Mouse (Mus musculus): ENCODE data around the gene T. TPM values are rescaled to one million over a fixed set of nuclear protein-coding genes. Genes with fewer than 3 reads are reported as not detected.
"Not testable (repeated sequence)": the region's sequence is repeated elsewhere in the genome, so short reads cannot be mapped to it uniquely, and the experiment has no call there.

T gene
- polyA plus RNA-seq (2012; ENCODE audit: insufficient read depth, insufficient read length, missing spikeins): not detected in 2 replicates

DNA sequence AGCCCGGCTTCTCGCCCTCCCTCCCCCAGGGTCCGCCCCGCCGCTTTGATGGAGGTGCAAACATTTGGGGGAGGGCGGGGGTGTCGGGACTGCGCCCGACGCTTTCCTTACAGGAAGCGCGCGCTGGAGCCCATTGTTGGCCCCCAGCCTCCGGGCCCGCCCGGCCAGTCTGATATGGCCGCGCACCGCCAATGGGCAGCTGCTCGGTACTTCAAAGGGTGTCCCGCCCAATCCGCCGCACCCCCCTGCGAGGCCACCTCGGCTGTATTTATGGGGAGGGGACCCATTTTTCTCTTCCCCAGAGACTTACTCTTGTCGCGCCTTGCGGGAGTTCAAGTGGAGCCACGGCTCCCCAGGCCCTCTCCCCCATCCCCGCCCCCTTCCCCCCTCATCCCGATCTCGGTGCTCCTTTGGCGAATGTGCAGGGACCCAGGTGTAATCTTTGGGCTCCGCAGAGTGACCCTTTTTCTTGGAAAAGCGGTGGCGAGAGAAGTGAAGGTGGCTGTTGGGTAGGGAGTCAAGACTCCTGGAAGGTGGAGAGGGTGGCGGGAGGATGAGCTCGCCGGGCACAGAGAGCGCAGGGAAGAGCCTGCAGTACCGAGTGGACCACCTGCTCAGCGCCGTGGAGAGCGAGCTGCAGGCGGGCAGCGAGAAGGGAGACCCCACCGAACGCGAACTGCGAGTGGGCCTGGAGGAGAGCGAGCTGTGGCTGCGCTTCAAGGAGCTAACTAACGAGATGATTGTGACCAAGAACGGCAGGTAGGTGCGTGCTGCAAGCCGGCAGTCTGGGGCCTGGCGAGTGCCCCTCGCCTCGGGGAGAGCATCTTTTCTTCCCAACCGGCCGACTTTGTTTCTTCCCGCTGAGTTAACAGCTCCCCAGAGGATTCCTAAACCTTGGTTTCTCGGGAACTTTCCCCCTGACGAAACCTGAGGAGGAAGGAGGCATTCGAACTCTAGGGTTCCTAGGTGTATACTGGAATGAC lies at the start of gene T:
T (plus strand) TSS at position 446 of the 983 bp plus-strand sequence.
- H3K4me1 ChIP-seq (ENCODE audit: control insufficient read depth, insufficient read depth, insufficient read length, low read length): no peaks in the 10 kb centered on the region
- H3K27ac ChIP-seq (replicated peaks; ENCODE audit: low read depth, low read length): no peak within 1 kb of the TSS
- H3K4me3 ChIP-seq (ENCODE audit: insufficient read depth, low read depth, low read length): no peak within 1 kb of the TSS

DNA sequence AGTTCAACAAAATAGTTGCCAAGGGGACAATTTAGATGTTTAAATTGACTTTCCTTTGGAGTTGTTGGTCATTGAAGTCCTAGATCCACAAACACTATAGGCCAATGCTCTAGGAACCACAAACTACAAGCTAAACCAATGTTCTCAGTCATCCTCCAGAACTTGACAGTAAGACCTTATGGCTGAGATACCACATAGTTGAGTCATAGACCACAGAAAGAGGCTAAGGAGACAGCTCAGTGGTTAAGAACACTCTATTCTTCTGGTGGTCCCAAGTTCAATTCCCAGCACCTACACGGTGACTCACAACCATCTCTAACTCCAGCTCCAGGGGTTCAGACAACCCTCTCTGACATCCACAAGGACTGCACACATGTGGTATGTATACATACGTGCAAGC lies 48.8 kb upstream of the T start:
- Histone ChIP-seq H3K4me3 (ENCODE audit: insufficient read depth, low read depth, low read length) (no peak overlapping the region), H3K27ac (replicated peaks; ENCODE audit: low read depth, low read length) (no peak overlapping the region), H3K4me1 (ENCODE audit: control insufficient read depth, insufficient read depth, insufficient read length, low read length) (no peaks in the 10 kb centered on the region)

DNA sequence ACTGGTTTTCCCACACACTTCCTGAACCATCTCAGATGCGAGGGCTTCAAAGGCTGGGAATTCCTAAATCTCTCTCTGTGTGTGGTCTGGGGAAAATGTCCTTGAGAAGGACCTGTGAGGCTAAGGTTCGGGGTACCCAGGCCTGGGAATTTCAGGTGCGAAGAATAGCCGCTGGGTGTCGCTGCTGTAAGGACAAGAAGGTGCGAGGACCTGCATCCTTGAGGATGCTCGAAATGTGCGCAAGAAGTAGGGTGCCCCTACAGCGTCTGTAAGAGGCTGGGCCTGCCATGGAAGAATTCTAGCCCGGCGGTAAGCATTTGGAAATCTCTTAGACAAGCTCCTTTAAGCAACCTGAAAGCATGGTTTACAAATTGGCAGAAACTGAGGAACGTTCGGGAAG lies 45.8 kb upstream of the T start:
- H3K4me1 ChIP-seq (ENCODE audit: control insufficient read depth, insufficient read depth, insufficient read length, low read length): no peaks in the 10 kb centered on the region
- H3K4me3 ChIP-seq (ENCODE audit: insufficient read depth, low read depth, low read length): no peak overlapping the region
- no peak overlapping the region for H3K27ac ChIP-seq (replicated peaks; ENCODE audit: low read depth, low read length)

DNA sequence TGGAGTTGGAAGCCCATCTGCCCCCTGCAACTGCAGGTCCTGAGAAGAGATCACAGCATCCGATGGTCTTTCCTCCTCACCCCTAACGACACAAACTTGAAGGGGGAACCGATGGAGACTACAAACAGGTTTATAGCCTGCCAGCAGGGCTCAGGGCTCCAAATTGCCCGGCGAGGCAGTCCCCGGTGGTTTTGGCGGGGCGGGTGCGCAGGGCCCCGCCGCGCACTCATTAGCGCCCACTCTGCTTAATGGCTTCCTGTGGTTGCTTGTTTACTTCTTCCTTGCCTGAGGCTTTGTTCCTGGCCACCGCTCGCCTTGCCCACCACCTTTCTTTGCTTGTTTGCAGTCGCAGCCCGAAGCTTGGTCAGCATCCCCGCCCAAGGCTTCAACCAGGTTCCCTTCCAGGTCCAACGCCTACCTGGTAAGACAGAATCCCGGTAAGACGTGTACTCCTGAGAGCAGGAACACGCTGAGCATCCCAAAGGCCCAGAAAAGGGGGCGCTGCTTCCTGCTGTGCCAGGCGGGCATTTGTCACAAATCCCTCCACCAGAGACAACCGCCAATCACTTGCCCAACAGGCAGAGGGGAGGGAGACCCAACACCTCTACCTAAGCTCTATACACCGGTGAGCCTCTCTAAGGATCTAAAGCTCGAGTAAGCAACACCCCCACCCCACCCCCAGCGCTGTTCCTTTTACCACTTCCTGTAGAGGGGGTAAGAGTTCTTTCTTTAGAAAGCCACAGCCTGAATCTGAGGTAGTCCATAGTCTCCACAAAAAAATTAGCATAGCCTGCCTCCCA lies 45.0 kb upstream of the T start:
- H3K4me1 ChIP-seq (ENCODE audit: control insufficient read depth, insufficient read depth, insufficient read length, low read length): no peaks in the 10 kb centered on the region
- H3K4me3 ChIP-seq (ENCODE audit: insufficient read depth, low read depth, low read length): no peak overlapping the region
- no peak overlapping the region for H3K27ac ChIP-seq (replicated peaks; ENCODE audit: low read depth, low read length)

DNA sequence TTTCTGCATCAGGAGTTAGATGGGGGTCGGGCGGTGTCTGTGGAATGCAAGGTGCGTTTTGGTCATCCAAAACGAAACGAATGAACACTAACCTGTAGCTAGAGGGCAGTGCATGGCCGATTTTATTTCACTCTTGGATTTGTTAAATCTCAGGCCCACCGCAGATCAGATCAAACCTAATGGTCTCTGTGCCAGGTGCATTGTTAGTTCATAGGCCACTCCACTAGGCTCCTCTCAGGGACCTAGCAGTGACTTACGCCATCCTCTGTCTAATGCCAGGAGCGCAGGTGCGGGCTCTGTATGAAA lies 44.5 kb upstream of the T start:
- H3K4me3 ChIP-seq (ENCODE audit: insufficient read depth, low read depth, low read length): no peak overlapping the region
- no peaks in the 10 kb centered on the region for H3K4me1 ChIP-seq (ENCODE audit: control insufficient read depth, insufficient read depth, insufficient read length, low read length)
- H3K27ac ChIP-seq (replicated peaks; ENCODE audit: low read depth, low read length): no peak overlapping the region

DNA sequence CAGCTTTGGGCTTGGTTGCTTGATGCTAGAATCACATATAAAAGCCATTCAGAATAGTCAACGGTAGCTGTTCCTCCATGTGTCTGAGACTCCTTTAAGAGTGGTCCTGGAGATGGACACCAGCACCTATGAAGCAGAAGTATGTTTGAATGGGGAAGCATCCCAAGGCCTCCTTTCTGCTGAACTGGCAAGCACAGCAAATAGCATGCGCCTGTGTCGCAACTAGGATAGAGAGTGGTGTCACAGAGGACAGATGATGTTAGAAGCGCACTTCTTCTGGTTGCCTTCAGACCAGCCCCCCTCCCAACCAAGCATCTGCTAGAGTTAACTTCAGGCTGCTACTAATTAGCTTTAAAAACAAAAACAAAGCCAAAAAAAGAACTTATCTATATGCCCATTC lies 43.7 kb upstream of the T start:
- no peak overlapping the region for H3K27ac ChIP-seq (replicated peaks; ENCODE audit: low read depth, low read length)
- no peak overlapping the region for H3K4me3 ChIP-seq (ENCODE audit: insufficient read depth, low read depth, low read length)
- H3K4me1 ChIP-seq (ENCODE audit: control insufficient read depth, insufficient read depth, insufficient read length, low read length): no peaks in the 10 kb centered on the region

DNA sequence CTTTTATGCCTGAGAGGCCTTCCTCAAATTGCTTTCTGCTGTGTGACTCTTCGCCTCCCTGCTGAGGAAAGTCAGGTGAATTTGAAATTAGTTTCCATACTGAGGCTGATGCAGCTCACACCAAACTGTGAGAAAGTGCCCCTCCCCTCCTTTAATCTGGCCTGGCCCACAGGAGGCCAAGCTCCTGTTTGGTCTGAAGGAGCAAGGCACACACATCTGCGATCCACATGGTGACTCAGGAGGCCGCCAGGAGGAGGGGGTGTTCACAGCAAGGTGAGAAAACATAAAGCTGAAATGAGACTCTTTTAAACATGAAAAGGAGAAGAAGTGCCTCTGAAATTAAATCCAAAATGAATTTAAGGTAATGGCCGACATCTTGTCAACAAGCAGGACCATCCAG lies 37.9 kb upstream of the T start:
- Histone ChIP-seq H3K27ac (replicated peaks; ENCODE audit: low read depth, low read length) (no peak overlapping the region), H3K4me1 (ENCODE audit: control insufficient read depth, insufficient read depth, insufficient read length, low read length) (no peaks in the 10 kb centered on the region)

DNA sequence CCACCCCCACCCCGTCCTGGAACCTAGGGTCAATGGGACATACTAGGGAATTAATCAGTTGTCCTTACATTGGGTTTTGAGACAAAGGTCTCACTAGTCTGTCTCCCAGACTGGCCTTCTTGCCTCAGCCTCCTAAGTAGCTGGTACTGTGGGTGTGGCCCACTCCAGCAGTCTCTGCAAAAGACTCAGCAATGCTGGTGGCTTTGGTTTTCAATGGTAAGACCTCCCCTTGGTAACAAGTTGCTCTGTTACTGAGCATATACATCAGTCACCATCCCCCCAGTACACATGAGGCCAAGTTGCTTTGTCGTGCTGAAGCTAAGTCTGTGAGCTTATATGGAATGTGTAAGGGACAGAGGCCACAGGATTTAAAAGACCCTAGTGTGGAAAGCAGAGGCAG lies 36.3 kb upstream of the T start:
- Histone ChIP-seq H3K27ac (replicated peaks; ENCODE audit: low read depth, low read length) (no peak overlapping the region), H3K4me1 (ENCODE audit: control insufficient read depth, insufficient read depth, insufficient read length, low read length) (no peaks in the 10 kb centered on the region), H3K4me3 (ENCODE audit: insufficient read depth, low read depth, low read length) (no peak overlapping the region)

More for the DNA sequence above, 37.9 kb upstream of the T start:
- H3K4me3 ChIP-seq (ENCODE audit: insufficient read depth, low read depth, low read length): no peak overlapping the region

DNA sequence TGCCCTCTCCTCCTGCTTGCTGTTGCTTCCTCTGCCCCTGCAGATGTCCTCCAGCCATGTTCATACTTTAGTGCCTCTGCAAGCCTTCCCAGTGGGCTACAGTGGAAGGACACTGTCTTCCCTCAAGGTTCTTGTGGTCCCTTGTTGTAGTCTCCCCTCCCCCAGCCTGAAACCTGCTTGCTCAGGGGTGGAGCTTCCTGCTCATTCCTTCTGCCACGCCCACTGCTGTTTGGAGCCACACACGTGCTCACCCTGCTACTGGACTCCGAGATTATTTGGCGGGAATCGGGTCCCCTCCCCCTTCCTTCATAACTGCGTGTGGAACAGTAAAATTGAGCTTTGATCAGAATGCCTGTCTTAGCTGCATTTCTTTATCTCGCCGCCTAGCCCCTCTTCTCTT lies 30.3 kb upstream of the T start:
- H3K27ac ChIP-seq (replicated peaks; ENCODE audit: low read depth, low read length); H3K4me1 ChIP-seq (ENCODE audit: control insufficient read depth, insufficient read depth, insufficient read length, low read length): not testable (repeated sequence)

DNA sequence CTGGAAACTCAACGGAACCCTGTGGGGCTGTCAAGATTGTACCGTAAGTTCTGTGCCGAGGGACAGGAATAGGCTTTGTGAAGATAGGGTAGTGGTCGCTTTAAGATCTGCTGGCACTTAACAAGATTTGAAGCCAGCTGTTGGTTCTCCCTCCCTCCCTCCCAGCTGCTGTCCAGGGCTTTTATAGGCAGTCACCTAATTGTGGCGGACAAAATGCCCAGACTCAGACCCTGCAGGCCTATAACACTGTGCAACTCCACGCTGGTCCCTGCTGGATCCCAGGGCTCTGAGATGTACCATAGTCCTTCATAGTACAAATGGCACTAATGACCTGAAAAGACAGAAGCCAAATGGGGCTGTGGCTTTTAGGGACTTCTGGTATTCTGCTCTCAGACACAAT lies 27.9 kb upstream of the T start:
- H3K4me3 ChIP-seq (ENCODE audit: insufficient read depth, low read depth, low read length): no peak overlapping the region
- no peak overlapping the region for H3K27ac ChIP-seq (replicated peaks; ENCODE audit: low read depth, low read length)
- H3K4me1 ChIP-seq (ENCODE audit: control insufficient read depth, insufficient read depth, insufficient read length, low read length): no peaks in the 10 kb centered on the region

More for the DNA sequence above, 30.3 kb upstream of the T start:
- not testable (repeated sequence) for H3K4me3 ChIP-seq (ENCODE audit: insufficient read depth, low read depth, low read length)

DNA sequence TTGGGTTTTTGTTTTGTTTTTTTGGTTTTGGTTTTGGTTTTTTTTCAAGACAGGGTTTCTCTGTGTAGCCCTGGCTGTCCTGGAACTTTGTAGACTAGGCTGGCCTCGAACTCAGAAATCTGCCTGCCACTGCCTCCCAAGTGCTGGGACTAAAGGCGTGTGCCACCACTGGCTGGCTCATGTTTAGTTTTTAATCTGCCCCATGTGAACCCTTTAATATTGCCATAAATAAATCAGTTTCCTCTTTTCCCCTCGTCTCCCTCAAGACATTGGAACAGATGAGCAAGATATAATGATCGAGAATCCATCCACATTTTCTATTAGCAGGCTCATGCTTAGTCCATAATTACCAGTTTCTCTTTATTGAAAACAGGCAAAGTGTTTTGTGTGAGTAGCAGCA lies 26.2 kb upstream of the T start:
- H3K4me3 ChIP-seq (ENCODE audit: insufficient read depth, low read depth, low read length); H3K4me1 ChIP-seq (ENCODE audit: control insufficient read depth, insufficient read depth, insufficient read length, low read length): not testable (repeated sequence)

DNA sequence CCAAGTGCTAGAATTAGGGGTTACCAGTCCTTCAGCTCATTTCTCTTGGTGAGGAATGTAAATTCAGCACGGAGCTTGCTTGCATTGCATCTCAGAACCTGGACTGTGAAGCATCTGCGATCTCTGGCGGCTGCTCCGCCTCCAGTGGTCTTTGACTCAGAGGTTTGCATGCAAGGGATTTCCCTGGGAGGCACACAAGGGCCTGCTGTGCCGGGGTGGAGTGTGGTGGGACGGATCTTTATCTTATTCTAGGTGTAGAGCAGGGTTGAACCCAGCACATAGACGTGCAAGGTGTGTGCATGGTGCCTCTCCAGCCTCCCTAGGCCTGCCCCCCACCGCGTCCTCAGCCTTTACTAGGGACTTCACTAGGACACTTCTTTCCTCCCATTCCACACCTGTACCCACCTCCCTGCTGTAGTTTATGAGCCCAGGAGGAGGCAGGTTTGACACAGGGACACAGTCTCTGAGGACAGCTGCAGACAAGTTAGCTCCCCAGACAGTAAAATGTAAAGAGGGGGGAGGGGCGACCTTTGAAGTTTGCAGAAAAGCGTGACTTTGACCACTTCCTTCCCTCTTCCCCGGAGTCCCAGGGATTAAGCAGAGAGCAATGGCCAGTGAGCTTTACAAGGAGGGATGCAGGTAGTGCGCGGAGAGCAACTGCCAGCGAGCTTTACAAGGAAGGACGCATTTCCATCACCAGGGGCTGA lies 25.5 kb upstream of the T start:
- H3K27ac ChIP-seq (replicated peaks; ENCODE audit: low read depth, low read length): no peak overlapping the region
- no peaks in the 10 kb centered on the region for H3K4me1 ChIP-seq (ENCODE audit: control insufficient read depth, insufficient read depth, insufficient read length, low read length)
- no peak overlapping the region for H3K4me3 ChIP-seq (ENCODE audit: insufficient read depth, low read depth, low read length)

More for the DNA sequence above, 26.2 kb upstream of the T start:
- not testable (repeated sequence) for H3K27ac ChIP-seq (replicated peaks; ENCODE audit: low read depth, low read length)

DNA sequence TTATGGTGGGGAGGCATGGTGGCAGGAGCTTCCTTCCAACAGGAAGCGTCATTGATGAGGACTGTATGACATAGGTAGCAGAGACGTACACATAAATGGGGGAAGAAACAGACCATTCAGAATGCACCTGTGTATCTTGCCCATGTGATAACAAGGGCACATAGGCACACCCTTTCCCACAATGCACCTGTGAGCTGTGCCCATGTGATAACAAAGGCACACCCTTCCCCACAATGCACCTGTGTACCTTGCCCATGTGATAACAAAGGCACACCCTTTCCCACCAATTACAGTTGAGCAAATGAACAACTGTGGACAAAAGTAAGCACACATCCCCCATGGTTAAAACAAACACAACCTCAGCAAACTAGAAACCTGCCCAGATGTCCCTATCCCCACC lies 23.9 kb upstream of the T start:
- Histone ChIP-seq H3K4me1 (ENCODE audit: control insufficient read depth, insufficient read depth, insufficient read length, low read length) (no peaks in the 10 kb centered on the region), H3K4me3 (ENCODE audit: insufficient read depth, low read depth, low read length) (no peak overlapping the region), H3K27ac (replicated peaks; ENCODE audit: low read depth, low read length) (no peak overlapping the region)

DNA sequence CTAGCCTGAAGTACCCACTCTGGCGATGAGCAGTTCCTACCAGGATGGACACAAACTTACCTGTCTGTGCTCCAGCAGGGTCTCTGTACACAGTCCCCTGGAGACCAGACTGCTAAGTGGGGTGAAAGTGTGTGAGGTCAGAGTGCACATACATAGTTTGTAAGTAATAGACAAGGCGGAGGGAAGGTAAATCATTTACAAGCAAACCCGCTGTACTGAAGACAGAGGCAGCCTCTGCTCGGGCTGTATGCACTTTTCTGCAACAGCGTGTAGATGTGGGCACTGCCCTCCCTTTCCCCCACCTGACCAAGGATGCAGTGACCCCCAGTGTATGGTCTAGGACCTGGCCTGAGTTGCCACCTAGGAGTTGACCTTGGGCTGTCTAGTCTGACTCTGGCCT lies 20.6 kb upstream of the T start:
- Histone ChIP-seq H3K4me3 (ENCODE audit: insufficient read depth, low read depth, low read length) (no peak overlapping the region), H3K4me1 (ENCODE audit: control insufficient read depth, insufficient read depth, insufficient read length, low read length) (no peaks in the 10 kb centered on the region), H3K27ac (replicated peaks; ENCODE audit: low read depth, low read length) (no peak overlapping the region)

DNA sequence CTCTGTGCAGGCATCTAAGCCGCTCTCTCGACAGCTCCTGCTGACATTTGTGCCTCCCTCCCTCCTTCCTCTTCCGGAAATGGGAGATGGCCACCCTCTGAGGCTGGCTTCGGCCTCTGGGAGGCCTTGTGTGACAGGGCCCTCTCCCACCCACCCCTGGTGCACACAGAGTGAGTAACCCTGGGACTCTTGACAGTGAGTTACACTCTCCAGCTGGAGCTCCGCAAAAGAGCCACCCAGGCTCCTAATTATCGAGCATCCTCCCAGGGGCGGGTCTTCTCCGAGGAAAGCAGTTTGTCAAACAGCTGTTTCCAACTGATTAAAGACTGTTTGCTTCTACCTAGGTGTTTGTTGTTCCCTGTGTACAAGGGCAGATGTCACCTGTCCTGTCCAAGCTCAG lies 18.7 kb upstream of the T start:
- H3K4me3 ChIP-seq (ENCODE audit: insufficient read depth, low read depth, low read length): no peak overlapping the region
- no peak overlapping the region for H3K27ac ChIP-seq (replicated peaks; ENCODE audit: low read depth, low read length)
- no peaks in the 10 kb centered on the region for H3K4me1 ChIP-seq (ENCODE audit: control insufficient read depth, insufficient read depth, insufficient read length, low read length)

All from brown adipose tissue, adult 24 weeks (tissue).